Mouse (Mus musculus): ENCODE results near the gene Gpr135. TPM values are rescaled to one million over a fixed set of nuclear protein-coding genes. Genes with fewer than 3 reads are reported as not detected.

Gene Gpr135
- total and polyA plus RNA-seq, 3 experiments: not detected

- TF ChIP-seq NRF1 (IDR thresholded peaks at IDR 0.05; ENCODE audit: low read depth, low read length) (no peak), TBP (conservative IDR thresholded peaks at IDR 0.05; ENCODE audit: low read depth, low read length) (0 out of 2 replicates have a peak, but pooled peaks have one; percentile 43), MAZ (IDR thresholded peaks at IDR 0.05; ENCODE audit: low read depth, low read length) (no peak), TCF12 (IDR thresholded peaks at IDR 0.05; ENCODE audit: low read depth, low read length) (0 out of 2 replicates have a peak, but pooled peaks have one; percentile 10)
- H3K27ac ChIP-seq (ENCODE audit: insufficient read depth, low read depth): no peak overlapping the region
Measured at GRCm38 (mm10) chr12:72086166-72086825, 15.4 kb upstream of the Gpr135 start.

GRCm38 (mm10) chr12:72085329-72086165 lies 14.6 kb upstream of the Gpr135 start, which contains the start of the genes L3hypdh and Jkamp:
Gene L3hypdh (minus strand): TSS chr12:72085439.
Gene Jkamp (plus strand): TSS chr12:72085589.
- Histone ChIP-seq H3K9me3 (replicated peaks; ENCODE audit: low read length) (no peaks in the 10 kb centered on the region), H3K79me2 (replicated peaks; ENCODE audit: control insufficient read depth, extremely low read depth, insufficient read depth, poor library complexity, severe bottlenecking) (no peaks in the 10 kb centered on the region), H3K4me2 (ENCODE audit: insufficient read depth, low read depth, poor library complexity, severe bottlenecking) (peak within 1 kb of the TSS; percentile 97), H3K4me1 (ENCODE audit: control insufficient read depth in 1 of 2, insufficient read depth in 2 of 2) (peaks cover 4 to 21% of the 10 kb centered on the region in 2 experiments; a peak in 3 of 4 replicates), H3K27me3 (replicated peaks) (no peaks in the 10 kb centered on the region), H3K27ac (ENCODE audit: insufficient read depth, low read depth) (no peak within 1 kb of the TSS), H3K36me3 (replicated peaks in 1 of 2; ENCODE audit: control insufficient read depth in 1 of 2, insufficient read depth in 1 of 2, low read length in 1 of 2) (peaks cover 5 to 8% of the 10 kb centered on the region in 2 experiments), H3K9ac (ENCODE audit: insufficient read depth, low read depth) (peak within 1 kb of the TSS; percentile 82), H3K4me3 (replicated peaks in 1 of 3; ENCODE audit: low read depth in 2 of 3, low read length in 2 of 3, poor library complexity in 1 of 3) (peak within 1 kb of the TSS; percentile 81 to 97 (median 84))
- DNase-seq (ENCODE audit: extremely low read depth): peak; percentile 100
- in situ Hi-C loops (cut with MboI; ENCODE audit: low pct_ligation_motif_present, low pct_unique_long_range_greater_than_20kb, low sequenced_read_pairs): no loop called here
- dilution Hi-C loops (cut with MboI; ENCODE audit: extremely low pct_ligation_motif_present, extremely low pct_unique_long_range_greater_than_20kb, low sequenced_read_pairs): no loop called here
- TF ChIP-seq NELFE (IDR thresholded peaks at IDR 0.05; ENCODE audit: low read depth, low read length) (peak; percentile 69), MAX (IDR thresholded peaks at IDR 0.05; ENCODE audit: low read length) (peak; percentile 31; the same call in 1 of the 2 replicates), USF2 (conservative IDR thresholded peaks at IDR 0.05; ENCODE audit: low read depth, low read length) (no peak), SMC3 (IDR thresholded peaks at IDR 0.05; ENCODE audit: low read depth, low read length) (no peak), MAZ (IDR thresholded peaks at IDR 0.05; ENCODE audit: low read depth, low read length) (no peak), PAX5 (IDR thresholded peaks at IDR 0.05; ENCODE audit: low read length) (no peak), UBTF (IDR thresholded peaks at IDR 0.05; ENCODE audit: low read depth, low read length) (peak; percentile 33; the same call in 1 of the 2 replicates), CHD1 (IDR thresholded peaks at IDR 0.05; ENCODE audit: low read depth, low read length) (no peak), ZMIZ1 (IDR thresholded peaks at IDR 0.05; ENCODE audit: low read depth, low read length) (no peak; the same call in 1 of the 2 replicates), JUN (IDR thresholded peaks at IDR 0.05; ENCODE audit: insufficient read depth, low read depth, low read length) (no peak), RCOR1 (conservative IDR thresholded peaks at IDR 0.05; ENCODE audit: low read depth, low read length) (no peak), ELF1 (IDR thresholded peaks at IDR 0.05; ENCODE audit: low read depth, low read length) (peak; percentile 98), MYC (IDR thresholded peaks at IDR 0.05; ENCODE audit: low read depth, low read length) (0 out of 2 replicates have a peak, but pooled peaks have one; percentile 45), MEF2A (IDR thresholded peaks at IDR 0.05; ENCODE audit: borderline replicate concordance, low read depth, low read length) (0 out of 2 replicates have a peak, but pooled peaks have one; percentile 19), JUND (conservative IDR thresholded peaks at IDR 0.05; ENCODE audit: low read depth, low read length) (no peak), POLR2A (IDR thresholded peaks at IDR 0.05; ENCODE audit: low read depth, low read length) (peak; percentile 65), HCFC1 (IDR thresholded peaks at IDR 0.05; ENCODE audit: low read depth, low read length) (peak; percentile 58), NRF1 (IDR thresholded peaks at IDR 0.05; ENCODE audit: low read depth, low read length) (peak; percentile 9; the same call in 1 of the 2 replicates), ZC3H11A (IDR thresholded peaks at IDR 0.05; ENCODE audit: low read depth, low read length) (no peak), POLR2AphosphoS2 (IDR thresholded peaks at IDR 0.05; ENCODE audit: low read depth, low read length) (no peak), EP300 (IDR thresholded peaks at IDR 0.05; ENCODE audit: low read length) (no peak), RAD21 (IDR thresholded peaks at IDR 0.05; ENCODE audit: low read depth, low read length) (no peak), SIN3A (IDR thresholded peaks at IDR 0.05; ENCODE audit: low read length) (0 out of 2 replicates have a peak, but pooled peaks have one; percentile 55), TBP (conservative IDR thresholded peaks at IDR 0.05; ENCODE audit: low read depth, low read length) (0 out of 2 replicates have a peak, but pooled peaks have one; percentile 2), MXI1 (IDR thresholded peaks at IDR 0.05; ENCODE audit: low read depth, low read length) (no peak; the same call in none of the 2 replicates), IRF4 (IDR thresholded peaks at IDR 0.05; ENCODE audit: low read depth, low read length) (no peak)

More at GRCm38 (mm10) chr12:72086166-72086825, 15.4 kb upstream of the Gpr135 start:
- H3K4me1 ChIP-seq (ENCODE audit: control insufficient read depth in 1 of 2, insufficient read depth in 2 of 2): peaks cover 4 to 21% of the 10 kb centered on the region in 2 experiments; a peak in 3 of 4 replicates
- H3K27me3 ChIP-seq (replicated peaks): no peaks in the 10 kb centered on the region
- H3K4me3 ChIP-seq (replicated peaks in 1 of 3; ENCODE audit: low read depth in 2 of 3, low read length in 2 of 3, poor library complexity in 1 of 3): peak overlapping the region; percentile 81 to 97 (median 84)
- no peaks in the 10 kb centered on the region for H3K79me2 ChIP-seq (replicated peaks; ENCODE audit: control insufficient read depth, extremely low read depth, insufficient read depth, poor library complexity, severe bottlenecking)
- in situ Hi-C loops (cut with MboI; ENCODE audit: low pct_ligation_motif_present, low pct_unique_long_range_greater_than_20kb, low sequenced_read_pairs) (no loop called here), dilution Hi-C loops (cut with MboI; ENCODE audit: extremely low pct_ligation_motif_present, extremely low pct_unique_long_range_greater_than_20kb, low sequenced_read_pairs) (no loop called here)
- peak overlapping the region; percentile 82 for H3K9ac ChIP-seq (ENCODE audit: insufficient read depth, low read depth)
- H3K9me3 ChIP-seq (replicated peaks; ENCODE audit: low read length): no peaks in the 10 kb centered on the region
- DNase-seq (ENCODE audit: extremely low read depth): no peak
- H3K36me3 ChIP-seq (replicated peaks in 1 of 2; ENCODE audit: control insufficient read depth in 1 of 2, insufficient read depth in 1 of 2, low read length in 1 of 2): peaks cover 5 to 11% of the 10 kb centered on the region in 2 experiments
- peak overlapping the region; percentile 97 for H3K4me2 ChIP-seq (ENCODE audit: insufficient read depth, low read depth, poor library complexity, severe bottlenecking)

All from CH12.LX (cell line).